Mouse (Mus musculus) midbrain, embryonic 12.5 days (tissue): ENCODE measurements at regions not wholly inside any gene's neighbourhood (a gene's known extent, or its start where the extent isn't known, plus 50 kb on each side); places are given as distances from the start of the nearest gene placed in this dataset.
A peak's percentile ranks its signal among the peaks of the same experiment; 100 is the strongest.

Source experiments
- ATAC-seq: fragments of 200-750 bp; cut with Nextera tagmentation; 2 replicates; pipeline ENCODE4 v1.8.0; 2017; ENCODE audit warnings: low read depth, moderate TSS enrichment, moderate library complexity; ENCODE audit not compliant: low FRiP score
- H3K27ac ChIP-seq: fragments of 300-500 bp; sonication (generic); replicated peaks from 2 replicates; pipeline ENCODE4 v1.5.1; 2016; ENCODE audit warnings: mild to moderate bottlenecking
- H3K27me3 ChIP-seq: fragments of 300-500 bp; sonication (generic); 2 replicates; pipeline ENCODE4 v1.6.1; 2016; ENCODE audit warnings: mild to moderate bottlenecking
- H3K36me3 ChIP-seq: fragments of 300-500 bp; sonication (generic); 2 replicates; pipeline ENCODE4 v1.6.1; 2016
- H3K4me1 ChIP-seq: fragments of 300-500 bp; sonication (generic); 2 replicates; pipeline ENCODE4 v1.6.1; 2016
- H3K4me2 ChIP-seq: fragments of 300-500 bp; sonication (generic); replicated peaks from 2 replicates; pipeline ENCODE4 v1.6.1; 2016; ENCODE audit warnings: mild to moderate bottlenecking, moderate library complexity
- H3K4me3 ChIP-seq: fragments of 300-500 bp; sonication (generic); 2 replicates; pipeline ENCODE4 v1.5.1; 2016; ENCODE audit warnings: mild to moderate bottlenecking
- H3K9ac ChIP-seq: fragments of 300-500 bp; sonication (generic); replicated peaks from 2 replicates; pipeline ENCODE4 v1.6.1; 2016; ENCODE audit warnings: mild to moderate bottlenecking, moderate library complexity
- H3K9me3 ChIP-seq: fragments of 300-500 bp; sonication (generic); 2 replicates; pipeline ENCODE4 v1.6.1; 2016; ENCODE audit warnings: mild to moderate bottlenecking
- WGBS: fragments of 180-500 bp; shearing (Covaris S2); methylation state at CpG from one replicate; pipeline ENCODE4 v1.1.7; 2016; 5-methylcytosine and 5-hydroxymethylcytosine counted together

- 68% methylated on average over 5 of the region's 5 CpGs for WGBS
- H3K4me2 ChIP-seq: no peak overlapping the region
- H3K9me3 ChIP-seq: no peaks in the 10 kb centered on the region
- H3K4me1 ChIP-seq: no peaks in the 10 kb centered on the region
- H3K27ac ChIP-seq: no peak overlapping the region
- no peak overlapping the region for H3K9ac ChIP-seq
- peak; percentile 56; the same call in 1 of the 2 replicates for ATAC-seq
- peaks cover 18% of the 10 kb centered on the region for H3K27me3 ChIP-seq
- no peak overlapping the region for H3K4me3 ChIP-seq
- no peaks in the 10 kb centered on the region for H3K36me3 ChIP-seq
Measured at GRCm38 (mm10) chr10:105933309-105933708, 92.1 kb upstream of the Mettl25 start.

GRCm38 (mm10) chr10:105932786-105933185 is 91.6 kb upstream of the Mettl25 start:
- no peak overlapping the region for H3K4me3 ChIP-seq

GRCm38 (mm10) chr10:105927596-105927995 is 86.4 kb upstream of the Mettl25 start:
- Histone ChIP-seq H3K36me3 (no peaks in the 10 kb centered on the region), H3K27ac (no peak overlapping the region), H3K4me2 (no peak overlapping the region), H3K4me1 (no peaks in the 10 kb centered on the region), H3K27me3 (0 out of 2 replicates have a peak, but pooled peaks cover 8% of the 10 kb centered on the region), H3K4me3 (no peak overlapping the region), H3K9me3 (no peaks in the 10 kb centered on the region), H3K9ac (no peak overlapping the region)
- ATAC-seq: no peak
- 79% methylated on average over 3 of the region's 3 CpGs for WGBS

More at GRCm38 (mm10) chr10:105932786-105933185, 91.6 kb upstream of the Mettl25 start:
- Histone ChIP-seq H3K4me1 (no peaks in the 10 kb centered on the region), H3K4me2 (no peak overlapping the region), H3K27ac (no peak overlapping the region), H3K27me3 (peaks cover 18% of the 10 kb centered on the region), H3K9me3 (no peaks in the 10 kb centered on the region), H3K36me3 (no peaks in the 10 kb centered on the region), H3K9ac (no peak overlapping the region)
- no peak for ATAC-seq
- WGBS: 73% methylated on average over 1 of the region's 1 CpGs

DNA sequence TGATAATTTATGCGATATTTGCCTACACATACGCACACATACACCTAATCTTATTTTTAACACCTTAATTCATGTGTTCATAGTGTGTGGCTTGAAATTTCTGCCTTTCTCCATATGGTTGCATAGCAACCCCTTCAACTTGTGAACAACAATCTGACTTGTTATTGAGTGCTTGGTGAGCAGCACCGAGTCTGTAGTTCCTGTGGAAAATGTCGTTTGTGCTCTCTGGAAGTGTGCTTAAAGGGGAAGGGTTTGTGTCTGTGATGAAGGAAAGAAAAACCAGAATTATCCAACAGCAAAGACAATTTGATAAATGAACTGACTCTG is 85.7 kb upstream of the Mettl25 start:
- Histone ChIP-seq H3K36me3 (no peaks in the 10 kb centered on the region), H3K4me2 (no peak overlapping the region), H3K27me3 (0 out of 2 replicates have a peak, but pooled peaks cover 8% of the 10 kb centered on the region), H3K4me3 (no peak overlapping the region), H3K27ac (no peak overlapping the region), H3K9ac (no peak overlapping the region), H3K9me3 (no peaks in the 10 kb centered on the region), H3K4me1 (no peaks in the 10 kb centered on the region)
- 50% methylated on average over 4 of the region's 4 CpGs for WGBS
- peak; percentile 76 for ATAC-seq

DNA sequence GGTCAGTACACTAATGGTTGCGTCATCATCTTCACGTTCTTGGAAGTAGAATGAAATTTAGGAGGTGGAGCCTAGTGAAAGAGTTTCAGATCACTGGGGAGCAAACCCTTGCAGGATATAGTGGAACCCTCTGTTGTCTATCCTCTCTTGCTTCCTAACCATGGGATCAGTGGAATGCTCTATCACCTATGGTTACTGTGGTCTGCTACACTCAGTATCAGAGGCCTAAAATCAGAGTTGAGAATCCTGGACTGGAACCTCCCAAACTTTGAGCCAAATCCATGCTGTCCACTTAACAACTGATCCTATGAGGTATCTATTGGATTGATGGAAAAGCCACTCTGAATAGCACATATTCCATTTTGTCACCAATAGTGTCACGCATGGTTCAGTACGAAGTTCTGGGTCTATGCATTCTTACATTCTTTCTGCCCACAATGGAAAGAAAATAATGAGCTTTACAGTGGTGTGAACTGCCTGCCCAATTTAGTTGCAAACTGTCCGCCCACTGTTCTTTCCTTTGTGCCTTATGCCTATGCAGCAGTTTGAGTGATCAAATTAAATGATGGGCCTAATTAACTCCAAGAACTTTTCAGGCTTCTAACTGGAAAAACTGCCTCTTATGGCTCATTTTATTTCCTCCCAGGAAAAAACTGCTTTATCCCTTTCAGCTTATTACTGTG is 85.2 kb upstream of the Mettl25 start:
- H3K36me3 ChIP-seq: no peaks in the 10 kb centered on the region
- H3K9ac ChIP-seq: no peak overlapping the region
- no peaks in the 10 kb centered on the region for H3K4me1 ChIP-seq
- no peaks in the 10 kb centered on the region for H3K9me3 ChIP-seq
- no peak overlapping the region for H3K4me2 ChIP-seq
- H3K27me3 ChIP-seq: 0 out of 2 replicates have a peak, but pooled peaks cover 8% of the 10 kb centered on the region
- WGBS: 87% methylated on average over 5 of the region's 5 CpGs
- peak; percentile 79 for ATAC-seq
- H3K4me3 ChIP-seq: no peak overlapping the region
- H3K27ac ChIP-seq: no peak overlapping the region

DNA sequence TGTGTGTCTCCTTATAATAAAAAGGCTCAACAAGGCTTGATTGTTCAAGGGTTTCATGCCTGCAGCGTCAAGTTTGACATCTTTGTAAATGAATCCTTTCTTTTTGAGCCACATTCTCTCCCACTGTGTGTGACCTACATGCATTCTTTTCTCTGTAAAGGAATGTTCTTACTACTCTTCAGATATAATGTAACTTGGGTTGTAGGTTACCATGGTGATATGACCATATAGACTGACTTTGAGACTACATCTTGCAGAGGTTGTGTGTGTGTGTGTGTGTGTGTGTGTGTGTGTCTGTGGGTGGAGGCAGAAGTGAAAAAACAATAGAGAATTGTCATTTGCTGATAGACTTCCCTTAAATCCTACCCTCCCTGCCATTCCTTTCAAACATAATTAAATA is 58.5 kb upstream of the Mettl25 start:
- ATAC-seq: 0 out of 2 replicates have a peak, but pooled peaks have one; percentile 16
- H3K4me3 ChIP-seq: no peak overlapping the region
- H3K36me3 ChIP-seq: no peaks in the 10 kb centered on the region
- H3K9ac ChIP-seq: no peak overlapping the region
- H3K4me1 ChIP-seq: no peaks in the 10 kb centered on the region
- 15% methylated on average over 1 of the region's 1 CpGs for WGBS
- H3K27me3 ChIP-seq: no peaks in the 10 kb centered on the region
- H3K9me3 ChIP-seq: no peaks in the 10 kb centered on the region
- no peak overlapping the region for H3K27ac ChIP-seq
- no peak overlapping the region for H3K4me2 ChIP-seq

DNA sequence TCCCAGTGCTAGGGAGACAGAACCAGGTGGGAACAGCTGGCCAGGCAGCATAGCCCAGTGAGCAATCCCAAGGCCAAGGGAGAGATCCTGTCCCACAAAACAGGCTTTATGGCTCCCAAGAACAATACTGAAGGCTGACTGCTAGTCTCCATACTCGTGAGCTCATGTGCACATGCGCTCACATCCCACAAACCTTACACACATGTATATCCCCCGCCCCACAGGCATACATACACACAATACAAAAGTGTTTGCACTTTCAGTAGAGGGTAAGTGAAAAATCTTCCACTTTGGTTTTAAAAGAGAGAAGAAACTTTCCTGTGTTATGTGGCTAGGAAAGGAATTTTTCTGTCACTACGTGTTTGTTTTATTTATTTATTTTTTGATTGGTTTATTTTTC is 58.0 kb upstream of the Mettl25 start:
- no peak overlapping the region for H3K27ac ChIP-seq
- no peaks in the 10 kb centered on the region for H3K4me1 ChIP-seq
- H3K9ac ChIP-seq: no peak overlapping the region
- no peaks in the 10 kb centered on the region for H3K36me3 ChIP-seq
- 82% methylated on average over 4 of the region's 4 CpGs for WGBS
- no peak overlapping the region for H3K4me2 ChIP-seq
- H3K27me3 ChIP-seq: no peaks in the 10 kb centered on the region
- H3K9me3 ChIP-seq: no peaks in the 10 kb centered on the region
- ATAC-seq: no peak
- no peak overlapping the region for H3K4me3 ChIP-seq
